Mouse (Mus musculus) thymus, postnatal 4 days (tissue): ENCODE measurements around the gene Hipk1.
"Not testable (repeated sequence)": the region's sequence is repeated elsewhere in the genome, so short reads cannot be mapped to it uniquely, and the experiment has no call there.

ENCODE experiments used
- DNase-seq: peaks from one replicate; pipeline ENCODE4 v3.0.0; 2021

Gene Hipk1

GRCm38 (mm10) chr3:103791230-103792110 is at the start of gene Hipk1:
Gene Hipk1 (minus strand): TSS chr3:103791563.
- peak; percentile 94 for DNase-seq

GRCm38 (mm10) chr3:103840946-103841345 is 49.6 kb upstream of the Hipk1 start:
- DNase-seq = not testable (repeated sequence)

- DNase-seq = not testable (repeated sequence)
These were observed 48.8 kb upstream of the Hipk1 start for GRCm38 (mm10) chr3:103840195-103840594.

GRCm38 (mm10) chr3:103839711-103840110 is 48.3 kb upstream of the Hipk1 start:
- DNase-seq = no peak

- no peak for DNase-seq
These were observed 45.1 kb upstream of the Hipk1 start for GRCm38 (mm10) chr3:103836453-103836852.

GRCm38 (mm10) chr3:103835951-103836310 is 44.6 kb upstream of the Hipk1 start:
- no peak for DNase-seq

GRCm38 (mm10) chr3:103835272-103835950 is 44.0 kb upstream of the Hipk1 start:
- no peak for DNase-seq

- DNase-seq = no peak
These were observed 42.6 kb upstream of the Hipk1 start for GRCm38 (mm10) chr3:103834001-103834400.

- no peak for DNase-seq
These were observed 41.1 kb upstream of the Hipk1 start, which contains the start of gene Bcl2l15 for GRCm38 (mm10) chr3:103832426-103832825. Gene Bcl2l15 (plus strand): TSS chr3:103832601.

- no peak for DNase-seq
These were observed 39.8 kb upstream of the Hipk1 start for GRCm38 (mm10) chr3:103831146-103831545.

- DNase-seq = not testable (repeated sequence)
These were observed 39.3 kb upstream of the Hipk1 start for GRCm38 (mm10) chr3:103830681-103831080.

- DNase-seq = no peak
These were observed 37.7 kb upstream of the Hipk1 start for GRCm38 (mm10) chr3:103829036-103829435.

GRCm38 (mm10) chr3:103827548-103827947 is 36.2 kb upstream of the Hipk1 start:
- peak; percentile 21 for DNase-seq

- no peak for DNase-seq
These were observed 19.6 kb upstream of the Hipk1 start for GRCm38 (mm10) chr3:103810967-103811366.

- no peak for DNase-seq
These were observed 18.4 kb upstream of the Hipk1 start for GRCm38 (mm10) chr3:103809799-103810150.

- DNase-seq = peak; percentile 96
These were observed 17.8 kb upstream of the Hipk1 start, which contains the start of the genes Dclre1b, Ap4b1 and Gm43064 for GRCm38 (mm10) chr3:103808891-103809798. Gene Dclre1b (minus strand): TSS chr3:103809444. Gene Ap4b1 (plus strand): TSS chr3:103809520. Gene Gm43064 (plus strand): TSS chr3:103809573.

GRCm38 (mm10) chr3:103805671-103806070 is 14.3 kb upstream of the Hipk1 start:
- no peak for DNase-seq

GRCm38 (mm10) chr3:103802861-103803260 is 11.5 kb upstream of the Hipk1 start:
- peak; percentile 54 for DNase-seq

GRCm38 (mm10) chr3:103801631-103802531 is 10.5 kb upstream of the Hipk1 start:
- DNase-seq = peak; percentile 57

GRCm38 (mm10) chr3:103799507-103799906 is 8.1 kb upstream of the Hipk1 start:
- DNase-seq = no peak

GRCm38 (mm10) chr3:103796389-103796788 is 5.0 kb upstream of the Hipk1 start:
- no peak for DNase-seq

GRCm38 (mm10) chr3:103792566-103792965 is 1.2 kb upstream of the Hipk1 start:
- no peak for DNase-seq
